Mouse (Mus musculus) hematopoietic stem cell, adult 5-6 weeks (primary cell): ENCODE data around the gene B230217C12Rik. TPM values are rescaled to one million over a fixed set of nuclear protein-coding genes. Genes with fewer than 3 reads are reported as not detected.

Experiments used
- ATAC-seq, 2 experiments: fragments of 125-278 bp in 1 of 2; replicated peaks in 1 of 2; 2 replicates each; pipeline ENCODE4 v1.8.0; 2016 to 2017; ENCODE audit warnings: inconsistent platforms in 2 of 2, mild to moderate bottlenecking in 2 of 2, moderate number of reproducible peaks in 2 of 2, low read depth in 1 of 2, moderate TSS enrichment in 1 of 2; ENCODE audit not compliant: low FRiP score in 2 of 2, poor library complexity in 2 of 2, severe bottlenecking in 2 of 2, insufficient read depth in 1 of 2, low TSS enrichment in 1 of 2
- total RNA-seq: library from RNA; stranded (forward); fragments of 172-1452, 232-1000 nt; gene quantifications from 2 replicates; pipeline ENCODE4 v1.2.3, GENCODE M21; 2017

Gene B230217C12Rik
- total RNA-seq, 1 experiment from 2014 or later: 1.5 TPM

- no peak for ATAC-seq
These were observed 34.0 kb upstream of the B230217C12Rik start for GRCm38 (mm10) chr11:97806613-97806964.

- no peak for ATAC-seq
These were observed 33.0 kb upstream of the B230217C12Rik start for GRCm38 (mm10) chr11:97807626-97808025.

GRCm38 (mm10) chr11:97808093-97808492 lies 32.5 kb upstream of the B230217C12Rik start:
- ATAC-seq: no peak

- ATAC-seq: no peak
These were observed 31.9 kb upstream of the B230217C12Rik start for GRCm38 (mm10) chr11:97808621-97809234.

GRCm38 (mm10) chr11:97809235-97810121 lies 31.1 kb upstream of the B230217C12Rik start:
- ATAC-seq: no peak

GRCm38 (mm10) chr11:97810356-97810755 lies 30.2 kb upstream of the B230217C12Rik start:
- ATAC-seq: peak in 1 of 2 experiments; percentile 40; a peak in 3 of 4 replicates

- ATAC-seq: no peak
These were observed 29.6 kb upstream of the B230217C12Rik start for GRCm38 (mm10) chr11:97810970-97811369.

GRCm38 (mm10) chr11:97811569-97812362 lies 28.8 kb upstream of the B230217C12Rik start:
- no peak for ATAC-seq

- ATAC-seq: no peak
These were observed 28.1 kb upstream of the B230217C12Rik start for GRCm38 (mm10) chr11:97812491-97812921.

GRCm38 (mm10) chr11:97813085-97813484 lies 27.5 kb upstream of the B230217C12Rik start:
- no peak for ATAC-seq

- ATAC-seq: no peak
These were observed 26.6 kb upstream of the B230217C12Rik start for GRCm38 (mm10) chr11:97813746-97814515.

GRCm38 (mm10) chr11:97815736-97816135 lies 24.8 kb upstream of the B230217C12Rik start:
- ATAC-seq: peak; percentile 25 to 66; a peak in 1 of 4 replicates

- ATAC-seq: no peak
These were observed 24.4 kb upstream of the B230217C12Rik start for GRCm38 (mm10) chr11:97816176-97816575.

- no peak for ATAC-seq
These were observed 23.7 kb upstream of the B230217C12Rik start for GRCm38 (mm10) chr11:97816916-97817315.

GRCm38 (mm10) chr11:97817379-97817778 lies 23.2 kb upstream of the B230217C12Rik start:
- ATAC-seq: no peak

- no peak for ATAC-seq
These were observed 22.6 kb upstream of the B230217C12Rik start for GRCm38 (mm10) chr11:97818003-97818402.

- no peak for ATAC-seq
These were observed 22.0 kb upstream of the B230217C12Rik start for GRCm38 (mm10) chr11:97818571-97818970.
